ENCODE assay signal across 9 mouse cellular contexts in the genomic region with DNA sequence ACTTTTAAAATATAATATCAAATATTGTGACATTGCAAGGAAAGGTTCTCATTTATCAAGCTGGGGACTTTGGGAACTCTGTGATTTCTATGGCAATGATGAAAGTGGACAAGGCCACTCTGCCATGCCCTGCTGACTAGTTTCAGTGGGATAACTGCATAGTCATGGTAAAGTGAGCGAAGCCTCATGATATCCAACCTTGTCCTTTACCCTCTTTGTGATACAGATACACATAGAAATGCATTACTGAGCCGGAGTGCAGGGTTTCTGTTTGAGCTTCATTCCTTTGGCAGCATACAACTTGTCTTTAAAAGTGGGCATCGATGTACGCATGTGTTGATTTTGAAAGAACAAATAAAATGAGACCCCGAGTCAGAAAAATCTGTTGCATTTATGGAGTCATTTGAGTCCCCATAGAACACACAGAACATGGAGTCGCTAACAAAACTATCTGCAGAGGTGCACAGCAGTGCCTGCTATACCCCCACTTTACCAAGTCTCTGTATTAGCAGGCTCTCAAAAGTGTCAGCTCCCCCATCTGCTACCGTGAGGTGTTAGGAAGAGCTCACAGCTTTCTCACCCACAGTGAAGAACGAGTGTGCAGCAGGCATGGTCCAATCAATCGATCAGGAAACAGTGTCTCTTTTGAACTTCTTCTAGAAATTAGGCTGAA.
A peak's percentile ranks its signal among the peaks of the same experiment; 100 is the strongest.
DNase-seq lines count a peak whose midpoint lies in the region; ATAC-seq and TF ChIP-seq lines count a peak whose summit lies in the region.
"Had no signal": no experiment of that assay in that cellular context is flagged by ENCODE, and none has a peak within 500 bp of the region (broad histone marks: within the 10 kb centered on the region; RNA-seq: fewer than 3 reads in every experiment).

No protein-coding gene starts in this region.

- no peak overlapping the region for H3K4me3 ChIP-seq in heart, embryonic 11.5 days (ENCODE audit: low read depth, low read length)
- peak overlapping the region; percentile 15; the same call in 1 of the 2 replicates for H3K4me3 ChIP-seq in bone marrow macrophage, adult 2 months (ENCODE audit: insufficient read depth, low read length)
- no peak overlapping the region for H3K4me3 ChIP-seq in hindbrain, embryonic 14.5 days (replicated peaks; ENCODE audit: low read length)
- no peak overlapping the region for H3K4me3 ChIP-seq in macrophage (ENCODE audit: inconsistent target)

- no peak for ATAC-seq in heart, embryonic 11.5 days (replicated peaks; ENCODE audit: insufficient number of reproducible peaks, low FRiP score, low TSS enrichment)
- ATAC-seq in hindbrain, embryonic 14.5 days (ENCODE audit: low FRiP score): no peak

- WGBS in heart, embryonic 11.5 days (ENCODE audit: insufficient replicate concordance): 70% methylated on average over 9 of the region's 9 CpGs
- 74% methylated on average over 9 of the region's 9 CpGs for WGBS in hindbrain, embryonic 14.5 days
- WGBS in macrophage (ENCODE audit: missing documents): 82% methylated on average over 9 of the region's 9 CpGs

- peaks cover 15% of the 10 kb centered on the region for H3K4me1 ChIP-seq in heart, embryonic 11.5 days (ENCODE audit: control insufficient read depth, insufficient read depth, low read length)
- peaks cover 37% of the 10 kb centered on the region for H3K4me1 ChIP-seq in bone marrow macrophage, adult 2 months (ENCODE audit: control insufficient read depth, insufficient read depth, low read length)
- peaks cover 19% of the 10 kb centered on the region for H3K4me1 ChIP-seq in hindbrain, embryonic 14.5 days (replicated peaks; ENCODE audit: control insufficient read depth, insufficient read depth, low read length)

- no peak for TF ChIP-seq CTCF in bone marrow macrophage, adult 2 months (IDR thresholded peaks at IDR 0.05; ENCODE audit: low read depth, low read length)

- TF ChIP-seq POLR2A in bone marrow macrophage, adult 2 months (IDR thresholded peaks at IDR 0.05; ENCODE audit: borderline replicate concordance, low read depth, low read length): no peak

- no peaks in the 10 kb centered on the region for H3K79me2 ChIP-seq in macrophage (ENCODE audit: inconsistent target)

- 0 out of 2 replicates have a peak overlapping the region, but pooled peaks have one; percentile 3 for H3K4me2 ChIP-seq in heart, embryonic 11.5 days
- peak overlapping the region; percentile 30 for H3K4me2 ChIP-seq in hindbrain, embryonic 14.5 days (replicated peaks)

- H3K27me3 ChIP-seq in heart, embryonic 11.5 days (ENCODE audit: control insufficient read depth, insufficient read depth, low read length): no peaks in the 10 kb centered on the region
- no peaks in the 10 kb centered on the region for H3K27me3 ChIP-seq in hindbrain, embryonic 14.5 days (ENCODE audit: control insufficient read depth, insufficient read depth, low read length)

- DNase-seq in heart, adult 8-10 months (ENCODE audit: low spot score): no peak
- no peak for DNase-seq in hindbrain, embryonic 14.5 days (ENCODE audit: low spot score)
- DNase-seq in kidney, adult 8-10 months: no peak
- DNase-seq in retina, embryonic 14.5 days (ENCODE audit: low spot score): no peak
- DNase-seq in frontal cortex, postnatal 36 days (ENCODE audit: low spot score in 2 of 2): no peak

- H3K36me3 ChIP-seq in heart, embryonic 11.5 days (ENCODE audit: control insufficient read depth, insufficient read depth, low read length): no peaks in the 10 kb centered on the region
- H3K36me3 ChIP-seq in hindbrain, embryonic 14.5 days (replicated peaks; ENCODE audit: control insufficient read depth, insufficient read depth): no peaks in the 10 kb centered on the region
- no peaks in the 10 kb centered on the region for H3K36me3 ChIP-seq in macrophage (ENCODE audit: inconsistent target)

- no peak overlapping the region for H3K9ac ChIP-seq in heart, embryonic 11.5 days (ENCODE audit: low read depth, low read length)
- H3K9ac ChIP-seq in hindbrain, embryonic 14.5 days: peak overlapping the region; percentile 20; the same call in 1 of the 2 replicates

- H3K27ac ChIP-seq in heart, embryonic 11.5 days (ENCODE audit: low read depth, low read length): no peak overlapping the region
- peak overlapping the region; percentile 51 for H3K27ac ChIP-seq in bone marrow macrophage, adult 2 months (ENCODE audit: insufficient read depth, low read depth, low read length)
- no peak overlapping the region for H3K27ac ChIP-seq in hindbrain, embryonic 14.5 days
- H3K27ac ChIP-seq in macrophage: peak overlapping the region; percentile 8; the same call in 1 of the 2 replicates
- H3K27ac ChIP-seq: kidney, postnatal 0 days had no signal

- H3K9me3 ChIP-seq in heart, embryonic 11.5 days (replicated peaks; ENCODE audit: control insufficient read depth, low read length): no peaks in the 10 kb centered on the region
- H3K9me3 ChIP-seq in hindbrain, embryonic 14.5 days (ENCODE audit: control insufficient read depth, low read length): no peaks in the 10 kb centered on the region

Comparison
In these comparisons a context has a peak if more than half of its experiments do, and no peak if none do; other contexts are left out.
1. H3K27ac ChIP-seq: peak in bone marrow macrophage, adult 2 months (single experiment) and macrophage (single experiment); none in heart, embryonic 11.5 days (single experiment) and hindbrain, embryonic 14.5 days (single experiment).